Mouse (Mus musculus): ENCODE measurements around the gene Spata32. TPM values are rescaled to one million over a fixed set of nuclear protein-coding genes. Genes with fewer than 3 reads are reported as not detected.

Spata32 gene
- polyA plus RNA-seq, 1 experiment, result not detected

- Histone ChIP-seq H3K4me3 (replicated peaks; ENCODE audit: extremely low read depth, low read depth, low read length) (no peak overlapping the region), H3K4me1 (ENCODE audit: control insufficient read depth, insufficient read depth, low read length) (no peaks in the 10 kb centered on the region)
- no peak for DNase-seq
- TF ChIP-seq CTCF (IDR thresholded peaks at IDR 0.05; ENCODE audit: insufficient read depth, low read length) (no peak), POLR2A (IDR thresholded peaks at IDR 0.05; ENCODE audit: borderline replicate concordance, extremely low read depth, low read depth, low read length) (no peak)
- 72% methylated on average over 4 of the region's 4 CpGs for WGBS
Observed at GRCm38 (mm10) chr11:103197340-103197739, 20.9 kb downstream of the Spata32 start.

GRCm38 (mm10) chr11:103195656-103196055 lies 22.6 kb downstream of the Spata32 start:
- TF ChIP-seq CTCF (IDR thresholded peaks at IDR 0.05; ENCODE audit: insufficient read depth, low read length) (no peak), POLR2A (IDR thresholded peaks at IDR 0.05; ENCODE audit: borderline replicate concordance, extremely low read depth, low read depth, low read length) (no peak)
- no peak overlapping the region for H3K4me3 ChIP-seq (replicated peaks; ENCODE audit: extremely low read depth, low read depth, low read length)
- H3K4me1 ChIP-seq (ENCODE audit: control insufficient read depth, insufficient read depth, low read length), result no peaks in the 10 kb centered on the region
- 84% methylated on average over 5 of the region's 5 CpGs for WGBS
- DNase-seq, result no peak

GRCm38 (mm10) chr11:103195236-103195635 lies 23.0 kb downstream of the Spata32 start:
- Histone ChIP-seq H3K4me3 (replicated peaks; ENCODE audit: extremely low read depth, low read depth, low read length) (no peak overlapping the region), H3K4me1 (ENCODE audit: control insufficient read depth, insufficient read depth, low read length) (no peaks in the 10 kb centered on the region)
- 78% methylated on average over 18 of the region's 18 CpGs for WGBS
- TF ChIP-seq CTCF (IDR thresholded peaks at IDR 0.05; ENCODE audit: insufficient read depth, low read length) (no peak), POLR2A (IDR thresholded peaks at IDR 0.05; ENCODE audit: borderline replicate concordance, extremely low read depth, low read depth, low read length) (no peak)
- no peak for DNase-seq

- no peak overlapping the region for H3K4me3 ChIP-seq (replicated peaks; ENCODE audit: extremely low read depth, low read depth, low read length)
- H3K4me1 ChIP-seq (ENCODE audit: control insufficient read depth, insufficient read depth, low read length), result no peaks in the 10 kb centered on the region
- TF ChIP-seq CTCF (IDR thresholded peaks at IDR 0.05; ENCODE audit: insufficient read depth, low read length) (no peak), POLR2A (IDR thresholded peaks at IDR 0.05; ENCODE audit: borderline replicate concordance, extremely low read depth, low read depth, low read length) (no peak)
- WGBS, result 59% methylated on average over 9 of the region's 9 CpGs
- no peak for DNase-seq
Observed at GRCm38 (mm10) chr11:103193825-103194168, 24.4 kb downstream of the Spata32 start.

- TF ChIP-seq POLR2A (IDR thresholded peaks at IDR 0.05; ENCODE audit: borderline replicate concordance, extremely low read depth, low read depth, low read length), result no peak
- no peak overlapping the region for H3K4me3 ChIP-seq (replicated peaks; ENCODE audit: extremely low read depth, low read depth, low read length)
- WGBS, result 25% methylated on average over 42 of the region's 44 CpGs
- no peaks in the 10 kb centered on the region for H3K4me1 ChIP-seq (ENCODE audit: control insufficient read depth, insufficient read depth, low read length)
- no peak for DNase-seq
Observed at GRCm38 (mm10) chr11:103192956-103193824, 25.0 kb downstream of the Spata32 start.

GRCm38 (mm10) chr11:103192230-103192955 lies 25.8 kb downstream of the Spata32 start:
- DNase-seq, result no peak
- 33% methylated on average over 28 of the region's 28 CpGs for WGBS
- Histone ChIP-seq H3K4me1 (ENCODE audit: control insufficient read depth, insufficient read depth, low read length) (no peaks in the 10 kb centered on the region), H3K4me3 (replicated peaks; ENCODE audit: extremely low read depth, low read depth, low read length) (no peak overlapping the region)
- no peak for TF ChIP-seq POLR2A (IDR thresholded peaks at IDR 0.05; ENCODE audit: borderline replicate concordance, extremely low read depth, low read depth, low read length)
- no peak for TF ChIP-seq CTCF (IDR thresholded peaks at IDR 0.05; ENCODE audit: insufficient read depth, low read length)

GRCm38 (mm10) chr11:103184891-103185290 lies 33.3 kb downstream of the Spata32 start:
- TF ChIP-seq POLR2A (IDR thresholded peaks at IDR 0.05; ENCODE audit: borderline replicate concordance, extremely low read depth, low read depth, low read length), result no peak
- peak; percentile 53; the same call in 1 of the 2 replicates for TF ChIP-seq CTCF (IDR thresholded peaks at IDR 0.05; ENCODE audit: insufficient read depth, low read length)
- WGBS, result 42% methylated on average over 2 of the region's 2 CpGs
- DNase-seq, result no peak
- no peaks in the 10 kb centered on the region for H3K4me1 ChIP-seq (ENCODE audit: control insufficient read depth, insufficient read depth, low read length)
- H3K4me3 ChIP-seq (replicated peaks; ENCODE audit: extremely low read depth, low read depth, low read length), result no peak overlapping the region

- no peak for TF ChIP-seq POLR2A (IDR thresholded peaks at IDR 0.05; ENCODE audit: borderline replicate concordance, extremely low read depth, low read depth, low read length)
- TF ChIP-seq CTCF (IDR thresholded peaks at IDR 0.05; ENCODE audit: insufficient read depth, low read length), result no peak
- no peak overlapping the region for H3K4me3 ChIP-seq (replicated peaks; ENCODE audit: extremely low read depth, low read depth, low read length)
- DNase-seq, result no peak
- 80% methylated on average over 3 of the region's 3 CpGs for WGBS
- H3K4me1 ChIP-seq (ENCODE audit: control insufficient read depth, insufficient read depth, low read length), result no peaks in the 10 kb centered on the region
Observed at GRCm38 (mm10) chr11:103181911-103182310, 36.3 kb downstream of the Spata32 start.

GRCm38 (mm10) chr11:103181349-103181748 lies 36.9 kb downstream of the Spata32 start:
- Histone ChIP-seq H3K4me1 (ENCODE audit: control insufficient read depth, insufficient read depth, low read length) (no peaks in the 10 kb centered on the region), H3K4me3 (replicated peaks; ENCODE audit: extremely low read depth, low read depth, low read length) (no peak overlapping the region)
- no peak for TF ChIP-seq CTCF (IDR thresholded peaks at IDR 0.05; ENCODE audit: insufficient read depth, low read length)
- TF ChIP-seq POLR2A (IDR thresholded peaks at IDR 0.05; ENCODE audit: borderline replicate concordance, extremely low read depth, low read depth, low read length), result no peak
- no peak for DNase-seq
- WGBS, result 78% methylated on average over 9 of the region's 9 CpGs

All from lung, adult 2 months (tissue).